Mouse (Mus musculus): Measurements from ENCODE around the gene 3110082J24Rik.

- no peak for TF ChIP-seq GATA1 (IDR thresholded peaks at IDR 0.05; ENCODE audit: borderline replicate concordance, low read length)
- no peak for TF ChIP-seq CTCF (IDR thresholded peaks at IDR 0.05; ENCODE audit: low read depth, low read length)
- TF ChIP-seq TAL1 (conservative IDR thresholded peaks at IDR 0.05; ENCODE audit: low read depth, low read length): no peak
Observed at GRCm38 (mm10) chr5:30132173-30132572, 26.3 kb upstream of the 3110082J24Rik start.
